Mouse (Mus musculus) liver, embryonic 14.5 days (tissue): ENCODE measurements around the gene Smg6. TPM values are rescaled to one million over a fixed set of nuclear protein-coding genes. Genes with fewer than 3 reads are reported as not detected.

Experiments
- ATAC-seq: fragments of 200-750 bp; cut with Nextera tagmentation; 2 replicates; pipeline ENCODE4 v1.8.0; 2017; ENCODE audit warnings: moderate number of reproducible peaks, mild to moderate bottlenecking, moderate library complexity; ENCODE audit not compliant: insufficient read depth
- DNase-seq, 3 experiments: peaks; one replicate each; pipeline ENCODE4 v3.0.0-alpha.2; 2012 to 2013; ENCODE audit warnings: low read depth in 3 of 3, low spot score in 3 of 3
- H3K27ac ChIP-seq: fragments of 300-500 bp; sonication (generic); 2 replicates; pipeline ENCODE4 v1.5.1; 2014; ENCODE audit warnings: moderate library complexity, mild to moderate bottlenecking, control low read depth, inconsistent platforms
- H3K27me3 ChIP-seq: fragments of 300-500 bp; sonication (generic); 2 replicates; pipeline ENCODE4 v1.6.1; 2014; ENCODE audit warnings: mild to moderate bottlenecking, low read length, moderate library complexity; ENCODE audit not compliant: control insufficient read depth, insufficient read depth
- H3K36me3 ChIP-seq: fragments of 300-500 bp; sonication (generic); replicated peaks from 2 replicates; pipeline ENCODE4 v1.6.1; 2014; ENCODE audit warnings: low read depth; ENCODE audit not compliant: control insufficient read depth, insufficient read depth
- H3K4me1 ChIP-seq, 2 experiments: fragments of 200-500 bp in 1 of 2; fragments of 300-500 bp in 1 of 2; sonication (generic) in 1 of 2; replicated peaks; 2 replicates each; pipeline ENCODE4 v1.6.1; 2012 to 2014; ENCODE audit warnings: antibody characterized with exemption in 1 of 2, inconsistent platforms in 1 of 2, low read length in 1 of 2; ENCODE audit not compliant: control insufficient read depth in 2 of 2, insufficient read depth in 2 of 2
- H3K4me2 ChIP-seq: fragments of 300-500 bp; sonication (generic); 2 replicates; pipeline ENCODE4 v1.6.1; 2014; ENCODE audit warnings: low read depth, mild to moderate bottlenecking, control low read depth, moderate library complexity
- H3K4me3 ChIP-seq, 2 experiments: fragments of 200-500 bp in 1 of 2; fragments of 300-500 bp in 1 of 2; sonication (generic) in 1 of 2; 2 replicates each; pipeline ENCODE4 v1.5.1; 2012 to 2014; ENCODE audit warnings: low read depth in 2 of 2, low read length in 2 of 2, mild to moderate bottlenecking in 2 of 2, control low read depth in 1 of 2, inconsistent platforms in 1 of 2, moderate library complexity in 1 of 2; ENCODE audit not compliant: insufficient read depth in 1 of 2
- H3K9ac ChIP-seq: fragments of 300-500 bp; sonication (generic); replicated peaks from 2 replicates; pipeline ENCODE4 v1.6.1; 2014; ENCODE audit warnings: mild to moderate bottlenecking, control low read depth, moderate library complexity
- H3K9me3 ChIP-seq: fragments of 300-500 bp; sonication (generic); 2 replicates; pipeline ENCODE4 v1.6.1; 2016; ENCODE audit warnings: low read length, mixed read lengths; ENCODE audit not compliant: control insufficient read depth
- CTCF ChIP-seq: IDR thresholded peaks from 2 replicates; pipeline ENCODE4 v1.5.1; 2016; ENCODE audit warnings: antibody characterized with exemption, low read depth, control low read depth
- EP300 ChIP-seq: IDR thresholded peaks from 2 replicates; pipeline ENCODE4 v1.6.1; 2016; ENCODE audit warnings: antibody characterized with exemption, low read depth
- WGBS: fragments of 180-500 bp; shearing (Covaris S2); extraction: QIAGEN DNeasy Blood & Tissue Kit; methylation state at CpG from one replicate; pipeline ENCODE4 v1.1.7; 2014; ENCODE audit not compliant: insufficient replicate concordance; 5-methylcytosine and 5-hydroxymethylcytosine counted together
- polyA plus RNA-seq, 2 experiments: library from polyadenylated mRNA; depleted of rRNA in 1 of 2; stranded (reverse) in 1 of 2; unstranded in 1 of 2; fragments of >200 nt; fragmentation: Nextera tagmentation in 1 of 2; extraction: Ambion mirVana in 1 of 2; gene quantifications; 2 replicates each; pipeline versions ENCODE4 v1.2.1 to v1.2.3; 2012 to 2014

The Smg6 gene
- polyA plus RNA-seq, 2 experiments = 3.2 to 5.9 TPM

DNA sequence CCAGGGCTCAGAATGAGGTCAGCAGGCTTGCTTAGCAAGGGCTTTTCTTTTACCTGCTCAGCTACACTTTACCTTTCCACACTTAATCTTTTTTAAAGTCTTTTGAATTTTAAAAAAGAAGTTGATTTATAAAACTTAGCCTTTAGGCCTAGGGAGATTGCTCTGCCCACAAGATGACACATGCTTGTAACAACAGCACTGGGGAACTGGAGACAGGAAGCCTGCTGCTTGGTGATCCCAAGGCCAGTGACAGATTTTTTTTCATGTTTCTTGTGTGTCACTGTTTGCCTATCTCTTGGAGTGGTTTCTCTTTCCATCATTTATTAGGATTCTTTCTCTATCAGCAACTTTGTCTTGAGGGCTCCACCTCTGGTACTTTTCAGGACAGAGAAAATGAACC lies 183.3 kb downstream of the Smg6 start:
- DNase-seq (no peak), ATAC-seq (no peak)
- Histone ChIP-seq H3K4me1 (no peaks in the 10 kb centered on the region), H3K9me3 (no peaks in the 10 kb centered on the region), H3K9ac (no peak overlapping the region), H3K27me3 (no peaks in the 10 kb centered on the region), H3K4me2 (no peak overlapping the region), H3K27ac (no peak overlapping the region), H3K4me3 (no peak overlapping the region), H3K36me3 (no peaks in the 10 kb centered on the region)
- no peak for TF ChIP-seq EP300

DNA sequence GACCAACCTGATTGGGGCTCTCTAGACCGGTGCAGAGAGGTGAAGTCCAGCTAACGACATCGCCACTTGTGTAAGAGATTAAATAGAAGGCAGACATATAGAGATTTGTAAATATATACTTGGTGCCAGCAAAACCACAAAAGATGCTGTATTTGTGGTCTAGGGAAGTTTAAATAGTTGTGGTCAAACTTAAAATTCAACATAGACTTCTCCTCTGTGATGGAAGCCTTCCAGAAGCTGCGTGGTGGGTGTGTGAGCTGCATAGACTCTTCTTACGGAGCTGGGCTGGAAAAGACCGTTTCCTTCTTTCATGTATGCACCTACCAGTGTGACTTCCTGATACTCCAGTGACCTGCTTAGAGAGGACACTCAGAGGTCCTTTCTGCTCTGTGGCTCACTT lies 190.8 kb downstream of the Smg6 start:
- Histone ChIP-seq H3K27ac (no peak overlapping the region), H3K4me2 (no peak overlapping the region), H3K4me3 (no peak overlapping the region), H3K36me3 (no peaks in the 10 kb centered on the region), H3K27me3 (no peaks in the 10 kb centered on the region), H3K4me1 (no peaks in the 10 kb centered on the region), H3K9ac (no peak overlapping the region), H3K9me3 (no peaks in the 10 kb centered on the region)
- no peak for DNase-seq
- ATAC-seq = no peak
- TF ChIP-seq CTCF (no peak), EP300 (no peak)
- WGBS = 64% methylated on average over 6 of the region's 6 CpGs

DNA sequence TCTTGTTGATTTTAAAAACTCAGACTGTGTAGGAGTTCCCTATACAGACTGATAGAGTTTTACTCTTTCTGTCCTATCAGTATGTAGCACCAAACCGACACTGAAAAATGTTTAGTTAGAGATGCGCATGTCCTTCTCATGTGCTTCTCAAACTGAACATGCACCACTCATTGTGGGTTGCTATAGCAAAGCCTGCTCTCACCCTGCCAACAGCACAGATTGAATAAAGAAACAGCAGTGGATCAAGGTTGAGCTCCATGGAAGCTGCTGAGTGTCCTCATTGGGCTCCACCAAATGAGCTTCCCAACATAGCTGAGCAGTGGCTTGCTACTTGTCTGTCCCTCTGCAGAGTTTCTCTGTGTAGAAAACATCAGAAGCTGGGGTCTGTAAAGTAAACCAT lies 192.5 kb downstream of the Smg6 start:
- Histone ChIP-seq H3K9me3 (no peaks in the 10 kb centered on the region), H3K27ac (no peak overlapping the region), H3K4me3 (no peak overlapping the region), H3K27me3 (no peaks in the 10 kb centered on the region), H3K4me1 (no peaks in the 10 kb centered on the region), H3K36me3 (no peaks in the 10 kb centered on the region), H3K4me2 (no peak overlapping the region), H3K9ac (no peak overlapping the region)
- no peak for ATAC-seq
- TF ChIP-seq CTCF (no peak), EP300 (no peak)
- 86% methylated on average over 2 of the region's 2 CpGs for WGBS
- DNase-seq = no peak

DNA sequence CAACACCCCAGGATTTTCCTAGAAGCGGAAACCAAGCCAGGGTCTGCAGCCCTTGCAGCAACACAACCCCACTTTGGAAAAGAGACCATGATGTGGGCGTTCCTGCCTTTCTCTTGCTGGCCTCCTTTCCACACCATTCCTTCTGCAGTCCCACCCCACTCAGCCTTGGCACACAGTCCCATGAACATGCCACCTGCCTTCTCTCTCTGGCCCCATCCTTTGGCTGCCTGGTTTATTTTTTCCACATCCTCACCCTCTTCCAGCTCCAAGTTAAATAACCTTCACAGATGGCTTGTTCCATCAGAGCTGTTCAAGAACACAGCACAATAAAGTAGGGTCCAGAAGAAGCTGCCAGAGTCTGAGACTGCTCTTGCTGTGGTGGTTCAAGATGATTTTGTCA lies 193.7 kb downstream of the Smg6 start:
- H3K27me3 ChIP-seq = no peaks in the 10 kb centered on the region
- no peaks in the 10 kb centered on the region for H3K36me3 ChIP-seq
- H3K4me1 ChIP-seq = no peaks in the 10 kb centered on the region
- no peak overlapping the region for H3K27ac ChIP-seq
- no peak overlapping the region for H3K4me3 ChIP-seq
- ATAC-seq (no peak), DNase-seq (no peak)
- WGBS = 72% methylated on average over 2 of the region's 2 CpGs
- H3K9ac ChIP-seq = no peak overlapping the region
- H3K4me2 ChIP-seq = no peak overlapping the region
- TF ChIP-seq CTCF = no peak
- TF ChIP-seq EP300 = no peak
- H3K9me3 ChIP-seq = no peaks in the 10 kb centered on the region

DNA sequence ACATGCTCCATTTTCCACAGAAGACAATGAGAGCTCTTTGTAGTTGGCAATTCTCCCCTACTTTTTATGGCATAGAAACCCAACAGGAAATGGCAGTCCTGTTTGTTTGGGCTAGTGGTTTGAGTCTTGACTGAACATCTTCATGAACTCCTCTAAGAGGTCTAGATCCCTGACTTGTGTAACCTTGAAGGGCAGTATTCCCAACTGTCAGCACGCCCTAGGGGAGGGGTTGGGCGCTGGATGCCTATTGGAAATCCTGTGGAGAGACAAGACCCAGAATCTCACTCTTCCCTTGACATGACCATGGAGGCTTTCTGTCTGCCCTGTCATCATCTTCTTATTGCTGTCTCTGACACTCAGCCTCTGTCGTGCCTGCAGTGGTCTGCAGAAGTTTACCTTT lies 194.2 kb downstream of the Smg6 start:
- H3K4me1 ChIP-seq = no peaks in the 10 kb centered on the region
- WGBS = 65% methylated on average over 3 of the region's 3 CpGs
- H3K9ac ChIP-seq = no peak overlapping the region
- no peak overlapping the region for H3K4me2 ChIP-seq
- ATAC-seq (no peak), DNase-seq (no peak)
- no peaks in the 10 kb centered on the region for H3K36me3 ChIP-seq
- H3K27ac ChIP-seq = no peak overlapping the region
- no peak overlapping the region for H3K4me3 ChIP-seq
- no peaks in the 10 kb centered on the region for H3K9me3 ChIP-seq
- TF ChIP-seq CTCF (no peak), EP300 (no peak)
- H3K27me3 ChIP-seq = no peaks in the 10 kb centered on the region

DNA sequence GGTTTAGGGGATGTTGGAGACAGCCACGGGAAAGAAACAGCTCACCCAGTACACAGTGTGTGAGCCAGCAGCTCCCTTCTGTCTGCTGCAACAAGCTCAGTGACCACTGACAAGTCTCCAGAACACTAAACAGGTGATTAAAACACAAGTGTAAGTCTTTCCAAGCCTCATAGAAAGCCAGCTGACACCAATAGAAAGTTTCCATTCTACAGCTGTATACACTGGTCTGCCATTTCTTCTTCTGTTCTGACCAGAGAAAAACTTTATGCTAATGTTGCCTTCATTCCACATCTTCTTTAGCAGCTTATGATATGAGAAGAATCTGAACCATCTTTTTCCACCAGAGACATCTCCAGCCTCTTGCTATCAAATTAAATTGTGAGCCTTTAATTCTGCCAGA lies 195.7 kb downstream of the Smg6 start:
- 46% methylated on average over 1 of the region's 1 CpGs for WGBS
- H3K4me1 ChIP-seq = no peaks in the 10 kb centered on the region
- H3K9me3 ChIP-seq = no peaks in the 10 kb centered on the region
- ATAC-seq = no peak
- H3K4me3 ChIP-seq = no peak overlapping the region
- H3K36me3 ChIP-seq = no peaks in the 10 kb centered on the region
- no peaks in the 10 kb centered on the region for H3K27me3 ChIP-seq
- H3K9ac ChIP-seq = no peak overlapping the region
- TF ChIP-seq EP300 = no peak
- TF ChIP-seq CTCF = no peak
- H3K4me2 ChIP-seq = no peak overlapping the region
- H3K27ac ChIP-seq = no peak overlapping the region
- DNase-seq = no peak
